Mouse (Mus musculus) hindbrain, embryonic 16.5 days (tissue): ENCODE results near the gene AU040320. TPM values are rescaled to one million over a fixed set of nuclear protein-coding genes. Genes with fewer than 3 reads are reported as not detected.

ENCODE experiments used
- polyA plus RNA-seq: library from polyadenylated mRNA; unstranded; fragments of >200 nt; fragmentation: Nextera tagmentation; extraction: Ambion mirVana; gene quantifications from 2 replicates; pipeline ENCODE4 v1.2.1, GENCODE M21; 2015

The AU040320 gene
- polyA plus RNA-seq, 1 experiment from 2014 or later = 35.0 TPM

Other genes with a start within 250 kb of the AU040320 start
- gene Ago4, start 220.1 kb upstream of the AU040320 start, polyA plus RNA-seq = 6.0 and 6.7 TPM in 2 replicates
- 7.9 TPM in 2 replicates for gene Clspn, start 196.6 kb upstream of the AU040320 start, polyA plus RNA-seq
- 14.0 and 22.1 TPM in 2 replicates for gene 5730409E04Rik, start 143.7 kb upstream of the AU040320 start, polyA plus RNA-seq
- 399 and 420 TPM in 2 replicates for gene Psmb2, start 75.9 kb upstream of the AU040320 start, polyA plus RNA-seq
- 0.12 and 0.14 TPM in 2 replicates for gene Tfap2e, start 17.3 kb upstream of the AU040320 start, polyA plus RNA-seq
- 159 and 170 TPM in 2 replicates for gene Ncdn, start 106 bp upstream of the AU040320 start, polyA plus RNA-seq
- gene Zmym4, start 214.6 kb downstream of the AU040320 start, polyA plus RNA-seq = 23.2 and 25.5 TPM in 2 replicates